Mouse (Mus musculus) limb, embryonic 11.5 days (tissue): ENCODE results near the gene Cntn2. TPM values are rescaled to one million over a fixed set of nuclear protein-coding genes. Genes with fewer than 3 reads are reported as not detected.

ENCODE experiments used
- ATAC-seq: fragments of 200-750 bp; cut with Nextera tagmentation; 2 replicates; pipeline ENCODE4 v1.8.0; 2017; ENCODE audit warnings: low read depth; ENCODE audit not compliant: insufficient number of reproducible peaks, low FRiP score, low TSS enrichment
- DNase-seq: peaks from one replicate; pipeline ENCODE4 v3.0.0-alpha.2; 2015; ENCODE audit warnings: low spot score
- H3K27ac ChIP-seq: fragments of 300-500 bp; sonication (generic); replicated peaks from 2 replicates; pipeline ENCODE4 v1.5.1; 2014; ENCODE audit warnings: low read depth, mild to moderate bottlenecking, low read length
- H3K27me3 ChIP-seq: fragments of 300-500 bp; sonication (generic); 2 replicates; pipeline ENCODE4 v1.6.1; 2014; ENCODE audit warnings: mild to moderate bottlenecking, low read length, mixed read lengths; ENCODE audit not compliant: control insufficient read depth, insufficient read depth
- H3K36me3 ChIP-seq: fragments of 300-500 bp; sonication (generic); 2 replicates; pipeline ENCODE4 v1.6.1; 2014; ENCODE audit warnings: mild to moderate bottlenecking, low read length, moderate library complexity, mixed read lengths; ENCODE audit not compliant: control insufficient read depth, insufficient read depth
- H3K4me1 ChIP-seq: fragments of 300-500 bp; sonication (generic); 2 replicates; pipeline ENCODE4 v1.6.1; 2014; ENCODE audit warnings: low read length, mixed read lengths; ENCODE audit not compliant: control insufficient read depth, insufficient read depth
- H3K4me2 ChIP-seq: fragments of 300-500 bp; sonication (generic); 2 replicates; pipeline ENCODE4 v1.6.1; 2014; ENCODE audit warnings: low read depth, mild to moderate bottlenecking, moderate library complexity; ENCODE audit not compliant: severe bottlenecking
- H3K4me3 ChIP-seq: fragments of 300-500 bp; sonication (generic); 2 replicates; pipeline ENCODE4 v1.5.1; 2014; ENCODE audit warnings: low read depth, low read length
- H3K9ac ChIP-seq: fragments of 300-500 bp; sonication (generic); 2 replicates; pipeline ENCODE4 v1.6.1; 2014; ENCODE audit warnings: mild to moderate bottlenecking, low read length
- H3K9me3 ChIP-seq: fragments of 300-500 bp; sonication (generic); 2 replicates; pipeline ENCODE4 v1.6.1; 2016; ENCODE audit warnings: low read length; ENCODE audit not compliant: control insufficient read depth
- WGBS: fragments of 180-500 bp; shearing (Covaris S2); extraction: QIAGEN DNeasy Blood & Tissue Kit; methylation state at CpG from one replicate; pipeline ENCODE4 v1.1.7; 2014; 5-methylcytosine and 5-hydroxymethylcytosine counted together
- polyA plus RNA-seq: library from polyadenylated mRNA; unstranded; fragments of >200 nt; fragmentation: Nextera tagmentation; extraction: Ambion mirVana; gene quantifications from 2 replicates; pipeline ENCODE4 v1.2.1, GENCODE M21; 2014

Cntn2 gene
- polyA plus RNA-seq, 1 experiment from 2014 or later = 0.52 TPM

- Histone ChIP-seq H3K9ac (no peak overlapping the region), H3K9me3 (no peaks in the 10 kb centered on the region), H3K27ac (no peak overlapping the region), H3K27me3 (no peaks in the 10 kb centered on the region), H3K4me3 (no peak overlapping the region), H3K4me2 (no peak overlapping the region), H3K4me1 (no peaks in the 10 kb centered on the region), H3K36me3 (no peaks in the 10 kb centered on the region)
- ATAC-seq = no peak
- DNase-seq = no peak
- WGBS = 94% methylated on average over 8 of the region's 8 CpGs
Measured at GRCm38 (mm10) chr1:132576845-132577244, 33.8 kb upstream of the Cntn2 start.

- H3K9ac ChIP-seq = no peak overlapping the region
- no peak overlapping the region for H3K27ac ChIP-seq
- H3K36me3 ChIP-seq = no peaks in the 10 kb centered on the region
- no peak overlapping the region for H3K4me3 ChIP-seq
- H3K27me3 ChIP-seq = no peaks in the 10 kb centered on the region
- H3K9me3 ChIP-seq = no peaks in the 10 kb centered on the region
- ATAC-seq (no peak), DNase-seq (no peak)
- WGBS = 84% methylated on average over 7 of the region's 7 CpGs
- no peaks in the 10 kb centered on the region for H3K4me1 ChIP-seq
- H3K4me2 ChIP-seq = no peak overlapping the region
Measured at GRCm38 (mm10) chr1:132572851-132573250, 29.8 kb upstream of the Cntn2 start.

GRCm38 (mm10) chr1:132571613-132572012 lies 28.6 kb upstream of the Cntn2 start:
- WGBS = 97% methylated on average over 1 of the region's 1 CpGs
- Histone ChIP-seq H3K4me2 (no peak overlapping the region), H3K27me3 (no peaks in the 10 kb centered on the region), H3K9ac (no peak overlapping the region), H3K27ac (no peak overlapping the region), H3K4me1 (no peaks in the 10 kb centered on the region), H3K9me3 (no peaks in the 10 kb centered on the region), H3K4me3 (no peak overlapping the region), H3K36me3 (no peaks in the 10 kb centered on the region)
- DNase-seq (no peak), ATAC-seq (no peak)

- no peak for ATAC-seq
- no peak for DNase-seq
- no peak overlapping the region for H3K4me2 ChIP-seq
- H3K9me3 ChIP-seq = no peaks in the 10 kb centered on the region
- H3K36me3 ChIP-seq = no peaks in the 10 kb centered on the region
- no peaks in the 10 kb centered on the region for H3K27me3 ChIP-seq
- 88% methylated on average over 8 of the region's 8 CpGs for WGBS
- H3K4me1 ChIP-seq = no peaks in the 10 kb centered on the region
- H3K27ac ChIP-seq = no peak overlapping the region
- no peak overlapping the region for H3K4me3 ChIP-seq
- H3K9ac ChIP-seq = no peak overlapping the region
Measured at GRCm38 (mm10) chr1:132570906-132571305, 27.9 kb upstream of the Cntn2 start.

GRCm38 (mm10) chr1:132570068-132570780 lies 27.2 kb upstream of the Cntn2 start:
- ATAC-seq = no peak
- 90% methylated on average over 15 of the region's 15 CpGs for WGBS
- Histone ChIP-seq H3K4me3 (no peak overlapping the region), H3K27ac (no peak overlapping the region), H3K9ac (no peak overlapping the region), H3K9me3 (no peaks in the 10 kb centered on the region), H3K36me3 (no peaks in the 10 kb centered on the region), H3K4me1 (no peaks in the 10 kb centered on the region), H3K27me3 (no peaks in the 10 kb centered on the region), H3K4me2 (no peak overlapping the region)
- DNase-seq = no peak

GRCm38 (mm10) chr1:132569516-132569915 lies 26.5 kb upstream of the Cntn2 start:
- Histone ChIP-seq H3K27ac (no peak overlapping the region), H3K9ac (no peak overlapping the region), H3K4me2 (no peak overlapping the region), H3K4me3 (no peak overlapping the region), H3K9me3 (no peaks in the 10 kb centered on the region), H3K27me3 (no peaks in the 10 kb centered on the region), H3K4me1 (no peaks in the 10 kb centered on the region), H3K36me3 (no peaks in the 10 kb centered on the region)
- 81% methylated on average over 9 of the region's 9 CpGs for WGBS
- DNase-seq = no peak
- ATAC-seq = no peak

GRCm38 (mm10) chr1:132567336-132568125 lies 24.5 kb upstream of the Cntn2 start:
- no peak overlapping the region for H3K4me3 ChIP-seq
- no peak overlapping the region for H3K27ac ChIP-seq
- DNase-seq = no peak
- no peak overlapping the region for H3K9ac ChIP-seq
- H3K27me3 ChIP-seq = no peaks in the 10 kb centered on the region
- no peaks in the 10 kb centered on the region for H3K4me1 ChIP-seq
- no peak overlapping the region for H3K4me2 ChIP-seq
- H3K36me3 ChIP-seq = no peaks in the 10 kb centered on the region
- ATAC-seq = no peak
- H3K9me3 ChIP-seq = no peaks in the 10 kb centered on the region
- 85% methylated on average over 11 of the region's 11 CpGs for WGBS

GRCm38 (mm10) chr1:132565766-132566165 lies 22.7 kb upstream of the Cntn2 start:
- WGBS = 67% methylated on average over 7 of the region's 7 CpGs
- Histone ChIP-seq H3K4me1 (no peaks in the 10 kb centered on the region), H3K27ac (no peak overlapping the region), H3K36me3 (no peaks in the 10 kb centered on the region), H3K4me3 (no peak overlapping the region), H3K9me3 (no peaks in the 10 kb centered on the region), H3K4me2 (no peak overlapping the region), H3K27me3 (no peaks in the 10 kb centered on the region), H3K9ac (no peak overlapping the region)
- no peak for ATAC-seq
- DNase-seq = no peak
